Mouse (Mus musculus): Measurements from ENCODE around the gene Mcm2.

Mcm2 gene

GRCm38 (mm10) chr6:88889410-88890042, 9.1 kb downstream of the Mcm2 start:
- DNase-seq (ENCODE audit: low spot score): no peak

GRCm38 (mm10) chr6:88886417-88886967, 12.1 kb downstream of the Mcm2 start:
- no peak for DNase-seq (ENCODE audit: low spot score)

GRCm38 (mm10) chr6:88885644-88886416, 12.8 kb downstream of the Mcm2 start:
- DNase-seq (ENCODE audit: low spot score): no peak

- no peak for DNase-seq (ENCODE audit: low spot score)
Observed at GRCm38 (mm10) chr6:88884690-88885089, 13.9 kb downstream of the Mcm2 start.

- no peak for DNase-seq (ENCODE audit: low spot score)
Observed at GRCm38 (mm10) chr6:88884195-88884594, 14.4 kb downstream of the Mcm2 start.

- DNase-seq (ENCODE audit: low spot score): no peak
Observed at GRCm38 (mm10) chr6:88881334-88881733, 17.2 kb downstream of the Mcm2 start.

GRCm38 (mm10) chr6:88879471-88879870, 19.1 kb downstream of the Mcm2 start:
- DNase-seq (ENCODE audit: low spot score): no peak

- peak; percentile 87 for DNase-seq (ENCODE audit: low spot score)
Observed at GRCm38 (mm10) chr6:88874868-88875508, 23.6 kb downstream of the Mcm2 start, which contains the start of gene Podxl2. TSS of gene Podxl2 (minus strand) at chr6:88875044.

GRCm38 (mm10) chr6:88873965-88874867, 24.4 kb downstream of the Mcm2 start:
- DNase-seq (ENCODE audit: low spot score): peak; percentile 46

GRCm38 (mm10) chr6:88872811-88873210, 25.8 kb downstream of the Mcm2 start:
- peak; percentile 44 for DNase-seq (ENCODE audit: low spot score)

- DNase-seq (ENCODE audit: low spot score): no peak
Observed at GRCm38 (mm10) chr6:88871546-88871945, 27.0 kb downstream of the Mcm2 start.

GRCm38 (mm10) chr6:88870594-88870993, 28.0 kb downstream of the Mcm2 start:
- no peak for DNase-seq (ENCODE audit: low spot score)

GRCm38 (mm10) chr6:88869459-88869858, 29.1 kb downstream of the Mcm2 start:
- no peak for DNase-seq (ENCODE audit: low spot score)

GRCm38 (mm10) chr6:88865704-88866103, 32.9 kb downstream of the Mcm2 start:
- no peak for DNase-seq (ENCODE audit: low spot score)

GRCm38 (mm10) chr6:88860914-88861313, 37.7 kb downstream of the Mcm2 start:
- DNase-seq (ENCODE audit: low spot score): peak; percentile 83

GRCm38 (mm10) chr6:88858341-88858740, 40.2 kb downstream of the Mcm2 start:
- no peak for DNase-seq (ENCODE audit: low spot score)

GRCm38 (mm10) chr6:88857830-88858229, 40.8 kb downstream of the Mcm2 start:
- no peak for DNase-seq (ENCODE audit: low spot score)

GRCm38 (mm10) chr6:88857249-88857648, 41.3 kb downstream of the Mcm2 start:
- DNase-seq (ENCODE audit: low spot score): peak; percentile 68

GRCm38 (mm10) chr6:88855636-88856035, 42.9 kb downstream of the Mcm2 start:
- DNase-seq (ENCODE audit: low spot score): peak; percentile 95

GRCm38 (mm10) chr6:88854509-88854908, 44.1 kb downstream of the Mcm2 start:
- DNase-seq (ENCODE audit: low spot score): no peak

- no peak for DNase-seq (ENCODE audit: low spot score)
Observed at GRCm38 (mm10) chr6:88850034-88850433, 48.5 kb downstream of the Mcm2 start.

- DNase-seq (ENCODE audit: low spot score): peak; percentile 39
Observed at GRCm38 (mm10) chr6:88849270-88849669, 49.3 kb downstream of the Mcm2 start.
